Mouse (Mus musculus) erythroblast, embryonic 14.5 days (primary cell): ENCODE results near the gene Olfr331.
"Not testable (repeated sequence)": the region's sequence is repeated elsewhere in the genome, so short reads cannot be mapped to it uniquely, and the experiment has no call there.

Experiments
- GATA1 ChIP-seq: IDR thresholded peaks from 2 replicates; pipeline ENCODE4 v1.6.1; 2012; ENCODE audit warnings: low read length, inconsistent platforms, mixed read lengths
- TAL1 ChIP-seq: IDR thresholded peaks from 3 replicates; pipeline ENCODE4 v1.6.1; 2012; ENCODE audit warnings: low read length, inconsistent platforms, mixed read lengths

DNA sequence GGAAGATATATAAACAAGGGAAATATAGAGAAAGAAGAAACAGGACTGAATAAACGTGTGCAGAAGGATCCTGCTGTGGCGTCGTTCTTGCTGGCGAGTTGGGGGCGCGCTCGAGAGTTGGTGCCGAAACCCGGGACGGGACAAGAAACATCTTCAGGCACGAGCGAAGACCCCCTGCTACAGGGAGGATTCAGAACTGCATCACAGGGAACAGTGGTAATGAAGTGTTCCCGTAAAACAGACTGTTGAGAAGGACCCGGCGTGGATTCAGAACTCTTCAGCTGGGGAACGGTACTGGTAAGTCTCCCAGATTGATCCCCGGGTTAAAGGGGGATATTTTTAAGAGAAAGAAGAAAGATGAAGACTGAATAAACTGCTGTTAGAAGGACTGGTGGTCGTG is 16.5 kb upstream of the Olfr331 start:
- not testable (repeated sequence) for TF ChIP-seq GATA1, TAL1
